Mouse (Mus musculus) liver, embryonic 14.5 days (tissue): ENCODE results near the gene C8g.

Experiments
- CTCF ChIP-seq: IDR thresholded peaks from 2 replicates; pipeline ENCODE4 v1.5.1; 2016; ENCODE audit warnings: antibody characterized with exemption, low read depth, control low read depth
- EP300 ChIP-seq: IDR thresholded peaks from 2 replicates; pipeline ENCODE4 v1.6.1; 2016; ENCODE audit warnings: antibody characterized with exemption, low read depth

GRCm38 (mm10) chr2:25479551-25480311 lies 21.8 kb downstream of the C8g start:
- TF ChIP-seq CTCF (no peak), EP300 (no peak)
